In the genomic region with DNA sequence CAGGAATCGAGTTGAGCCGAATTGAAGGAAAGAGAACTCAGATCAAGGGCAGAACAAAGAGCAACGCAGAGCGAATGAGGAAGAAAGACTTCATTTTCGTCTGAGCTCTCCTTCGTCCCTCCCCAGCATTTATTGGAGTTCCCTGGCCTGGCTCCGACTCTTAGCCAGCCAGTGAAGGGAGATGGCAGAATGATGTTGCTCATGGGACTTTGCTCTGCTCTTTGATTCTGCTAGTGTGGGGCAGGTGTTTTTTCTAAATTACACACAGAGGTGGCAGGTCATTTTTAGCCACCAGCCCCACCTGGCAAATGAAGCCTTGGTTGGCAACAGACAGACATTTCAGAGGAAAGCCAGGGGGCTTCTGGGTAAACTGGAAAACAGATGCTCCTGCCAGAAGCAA, we compare ENCODE assay signal across 21 mouse cellular contexts.
"Had no signal": no experiment of that assay in that cellular context is flagged by ENCODE, and none has a peak within 500 bp of the region (broad histone marks: within the 10 kb centered on the region; RNA-seq: fewer than 3 reads in every experiment).

No protein-coding gene starts in this region.

- DNase-seq: kidney, adult 2 months; kidney, postnatal 25 days; layer of hippocampus, adult 9-11 months; liver, postnatal 0 days; lung, embryonic 14.5 days; retina, postnatal 1 day; right cerebral cortex, postnatal 25 days; spleen, adult 18-20 months; thymus, adult 18-20 months; thymus, postnatal 36 days had no signal

- H3K9ac ChIP-seq: liver, embryonic 14.5 days; liver, postnatal 0 days; lung, embryonic 14.5 days; midbrain, embryonic 12.5 days; midbrain, embryonic 15.5 days had no signal

- H3K4me1 ChIP-seq: midbrain, embryonic 12.5 days; midbrain, embryonic 15.5 days had no signal

- H3K27ac ChIP-seq: kidney, postnatal 0 days; layer of hippocampus, adult 2 months; left cerebral cortex, adult 2 months; liver, embryonic 14.5 days; macrophage; midbrain, embryonic 12.5 days; midbrain, embryonic 15.5 days had no signal

- H3K36me3 ChIP-seq: midbrain, embryonic 12.5 days; midbrain, embryonic 15.5 days had no signal

- H3K4me2 ChIP-seq: liver, embryonic 11.5 days; lung, embryonic 14.5 days; midbrain, embryonic 12.5 days; midbrain, embryonic 15.5 days had no signal

- H3K4me3 ChIP-seq: layer of hippocampus, adult 2 months; left cerebral cortex, adult 2 months; midbrain, embryonic 12.5 days; midbrain, embryonic 15.5 days had no signal

- ATAC-seq: hindbrain, embryonic 16.5 days; intestine, postnatal 0 days; liver, postnatal 0 days; lung, postnatal 0 days; midbrain, embryonic 15.5 days had no signal

- H3K27me3 ChIP-seq: midbrain, embryonic 12.5 days; midbrain, embryonic 15.5 days had no signal

- H3K9me3 ChIP-seq: midbrain, embryonic 12.5 days; midbrain, embryonic 15.5 days had no signal
